In the genomic region with DNA sequence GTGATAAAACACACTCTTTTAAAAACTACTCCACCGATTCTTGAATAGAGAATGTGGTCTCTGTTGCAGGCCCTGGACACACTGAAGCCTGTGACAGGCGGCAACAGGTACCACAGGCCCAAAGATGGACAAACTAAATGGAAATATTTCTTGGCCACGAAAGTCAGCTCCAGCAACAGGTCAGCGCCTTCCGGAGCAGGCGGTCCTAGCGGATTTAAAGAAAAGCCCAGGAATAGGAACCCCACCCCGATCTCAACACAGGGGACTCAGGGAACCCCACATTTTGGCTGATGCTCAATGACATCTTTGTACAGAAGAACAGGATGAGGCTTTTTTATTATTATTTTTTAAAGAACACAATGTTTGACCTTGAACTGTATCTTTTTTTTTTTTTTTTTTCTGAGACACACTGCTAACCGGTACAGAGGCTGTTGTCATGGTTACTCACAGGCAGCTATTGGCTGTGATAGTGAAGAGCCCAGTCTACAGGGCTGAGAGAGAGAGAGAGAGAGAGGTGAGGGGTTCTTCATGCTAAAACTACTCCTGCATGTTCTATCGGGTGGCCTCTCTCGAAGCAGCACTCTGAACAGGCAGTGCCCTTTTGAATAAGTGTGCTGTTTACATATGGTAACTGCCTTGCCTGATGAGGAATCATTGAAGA, we compare ENCODE assay signal across 21 mouse cellular contexts.
DNase-seq lines count a peak whose midpoint lies in the region; ATAC-seq and TF ChIP-seq lines count a peak whose summit lies in the region.
"Had no signal": no experiment of that assay in that cellular context is flagged by ENCODE, and none has a peak within 500 bp of the region (broad histone marks: within the 10 kb centered on the region; RNA-seq: fewer than 3 reads in every experiment).

No protein-coding gene starts in this region.

- H3K27ac ChIP-seq in hindbrain, embryonic 13.5 days = no peak overlapping the region
- H3K27ac ChIP-seq in hindbrain, embryonic 12.5 days = no peak overlapping the region
- H3K27ac ChIP-seq in forebrain, postnatal 0 days (ENCODE audit: low read depth, low read length) = no peak overlapping the region
- H3K27ac ChIP-seq in midbrain, postnatal 0 days (ENCODE audit: low read depth, low read length) = 0 out of 2 replicates have a peak overlapping the region, but pooled peaks have one; percentile 43
- H3K27ac ChIP-seq: embryonic facial prominence, embryonic 15.5 days; kidney, postnatal 0 days; left cerebral cortex, adult 2 months had no signal

- no peak overlapping the region for H3K9ac ChIP-seq in hindbrain, embryonic 13.5 days
- H3K9ac ChIP-seq in hindbrain, embryonic 12.5 days = no peak overlapping the region
- H3K9ac ChIP-seq in forebrain, postnatal 0 days = no peak overlapping the region
- no peak overlapping the region for H3K9ac ChIP-seq in midbrain, postnatal 0 days (replicated peaks; ENCODE audit: low read length, poor library complexity, severe bottlenecking)
- H3K9ac ChIP-seq: embryonic facial prominence, embryonic 15.5 days had no signal

- 71% methylated on average over 11 of the region's 11 CpGs for WGBS in hindbrain, embryonic 13.5 days
- 76% methylated on average over 11 of the region's 11 CpGs for WGBS in hindbrain, embryonic 12.5 days
- 67% methylated on average over 11 of the region's 11 CpGs for WGBS in forebrain, postnatal 0 days
- 61% methylated on average over 11 of the region's 11 CpGs for WGBS in midbrain, postnatal 0 days

- peaks cover 3% of the 10 kb centered on the region for H3K4me1 ChIP-seq in hindbrain, embryonic 13.5 days (replicated peaks)
- H3K4me1 ChIP-seq in hindbrain, embryonic 12.5 days = no peaks in the 10 kb centered on the region
- no peaks in the 10 kb centered on the region for H3K4me1 ChIP-seq in forebrain, postnatal 0 days (ENCODE audit: insufficient read depth)
- no peaks in the 10 kb centered on the region; the same call in 1 of the 2 replicates for H3K4me1 ChIP-seq in midbrain, postnatal 0 days (ENCODE audit: insufficient read depth, low read length)
- H3K4me1 ChIP-seq: embryonic facial prominence, embryonic 15.5 days had no signal

- TF ChIP-seq CTCF in forebrain, postnatal 0 days (IDR thresholded peaks at IDR 0.05; ENCODE audit: low read depth) = no peak
- no peak for TF ChIP-seq CTCF in midbrain, postnatal 0 days (IDR thresholded peaks at IDR 0.05)

- H3K36me3 ChIP-seq in hindbrain, embryonic 13.5 days = no peaks in the 10 kb centered on the region
- no peaks in the 10 kb centered on the region for H3K36me3 ChIP-seq in hindbrain, embryonic 12.5 days
- H3K36me3 ChIP-seq in forebrain, postnatal 0 days (ENCODE audit: insufficient read depth) = no peaks in the 10 kb centered on the region
- H3K36me3 ChIP-seq in midbrain, postnatal 0 days (ENCODE audit: insufficient read depth, low read length) = no peaks in the 10 kb centered on the region
- H3K36me3 ChIP-seq: embryonic facial prominence, embryonic 15.5 days had no signal

- H3K9me3 ChIP-seq in hindbrain, embryonic 13.5 days = no peaks in the 10 kb centered on the region
- H3K9me3 ChIP-seq in hindbrain, embryonic 12.5 days (replicated peaks) = no peaks in the 10 kb centered on the region
- no peaks in the 10 kb centered on the region for H3K9me3 ChIP-seq in forebrain, postnatal 0 days (ENCODE audit: low read length)
- no peaks in the 10 kb centered on the region for H3K9me3 ChIP-seq in midbrain, postnatal 0 days (ENCODE audit: low read length)
- H3K9me3 ChIP-seq: embryonic facial prominence, embryonic 15.5 days had no signal

- no peak overlapping the region for H3K4me2 ChIP-seq in hindbrain, embryonic 13.5 days
- H3K4me2 ChIP-seq in hindbrain, embryonic 12.5 days (replicated peaks) = no peak overlapping the region
- H3K4me2 ChIP-seq in forebrain, postnatal 0 days (ENCODE audit: low read depth) = no peak overlapping the region
- H3K4me2 ChIP-seq in midbrain, postnatal 0 days (ENCODE audit: low read depth, low read length, poor library complexity, severe bottlenecking) = no peak overlapping the region
- H3K4me2 ChIP-seq: embryonic facial prominence, embryonic 15.5 days had no signal

- ATAC-seq in hindbrain, embryonic 13.5 days (ENCODE audit: low FRiP score) = peak; percentile 80
- ATAC-seq in hindbrain, embryonic 12.5 days (ENCODE audit: low FRiP score) = no peak
- ATAC-seq in forebrain, postnatal 0 days = peak; percentile 81
- peak; percentile 83 for ATAC-seq in midbrain, postnatal 0 days (ENCODE audit: low FRiP score)
- ATAC-seq: lung, postnatal 0 days had no signal

- H3K4me3 ChIP-seq in hindbrain, embryonic 13.5 days = no peak overlapping the region
- no peak overlapping the region for H3K4me3 ChIP-seq in hindbrain, embryonic 12.5 days
- no peak overlapping the region for H3K4me3 ChIP-seq in forebrain, postnatal 0 days (ENCODE audit: low read depth, low read length)
- H3K4me3 ChIP-seq in midbrain, postnatal 0 days (ENCODE audit: low read depth, low read length) = no peak overlapping the region
- H3K4me3 ChIP-seq: embryonic facial prominence, embryonic 15.5 days; left cerebral cortex, adult 2 months had no signal

- H3K27me3 ChIP-seq in hindbrain, embryonic 13.5 days = no peaks in the 10 kb centered on the region
- H3K27me3 ChIP-seq in hindbrain, embryonic 12.5 days = no peaks in the 10 kb centered on the region
- no peaks in the 10 kb centered on the region for H3K27me3 ChIP-seq in forebrain, postnatal 0 days (ENCODE audit: insufficient read depth, low read length)
- no peaks in the 10 kb centered on the region for H3K27me3 ChIP-seq in midbrain, postnatal 0 days (ENCODE audit: insufficient read depth, low read length)
- H3K27me3 ChIP-seq: embryonic facial prominence, embryonic 15.5 days had no signal

- DNase-seq in R1 (ENCODE audit: low read depth, low spot score) = peak; percentile 31
- peak; percentile 17 for DNase-seq in forebrain, postnatal 0 days
- DNase-seq in midbrain, postnatal 0 days (ENCODE audit: low spot score) = peak; percentile 66
- no peak for DNase-seq in cerebellum, postnatal 14 days
- DNase-seq in adrenal gland, postnatal 25 days = no peak
- no peak for DNase-seq in heart, adult 8-10 months (ENCODE audit: low spot score)
- DNase-seq: adrenal gland, adult 2 months; cerebellum, adult 11 months; cerebellum, postnatal 25 days; gastrocnemius, postnatal 36 days; kidney, adult 11 months; left cerebral cortex, postnatal 4 days; liver; spleen, adult 18-20 months; thymus, adult 2 months had no signal

Comparison
In these comparisons a context has a peak if more than half of its experiments do, and no peak if none do; other contexts are left out.
1. DNase-seq: peak in R1 (single experiment), forebrain, postnatal 0 days (single experiment) and midbrain, postnatal 0 days (single experiment); none in cerebellum, postnatal 14 days (0 of 2), adrenal gland, postnatal 25 days (single experiment) and heart, adult 8-10 months (single experiment).